Mouse (Mus musculus): ENCODE measurements around the gene Rilp.

GRCm38 (mm10) chr11:75550200-75550946, 40.5 kb downstream of the Rilp start:
- TF ChIP-seq CTCF (IDR thresholded peaks at IDR 0.05; ENCODE audit: extremely low read depth, insufficient read depth, insufficient read length, insufficient replicate concordance) = no peak
- TF ChIP-seq POLR2A (IDR thresholded peaks at IDR 0.05; ENCODE audit: low read depth, low read length) = no peak

Measured in spleen, adult 2 months (tissue).